ENCODE assay signal across 8 mouse cellular contexts in genomic region chr13:67779265-67780221, GRCm38 (mm10). TPM values are rescaled to one million over a fixed set of nuclear protein-coding genes. Genes with fewer than 3 reads are reported as not detected.
A peak's percentile ranks its signal among the peaks of the same experiment; 100 is the strongest.
DNase-seq lines count a peak whose midpoint lies in the region; ATAC-seq and TF ChIP-seq lines count a peak whose summit lies in the region.

Gene Zfp493, plus strand, starts transcription at chr13:67779693.

- H3K36me3 ChIP-seq in heart, embryonic 14.5 days (ENCODE audit: control insufficient read depth, insufficient read depth, low read length), result 0 out of 2 replicates have a peak, but pooled peaks cover 4% of the 10 kb centered on the region
- H3K36me3 ChIP-seq in liver, embryonic 11.5 days (ENCODE audit: control insufficient read depth, insufficient read depth, low read length), result no peaks in the 10 kb centered on the region
- no peaks in the 10 kb centered on the region for H3K36me3 ChIP-seq in myocyte (ENCODE audit: control insufficient read depth, insufficient read depth)
- no peaks in the 10 kb centered on the region for H3K36me3 ChIP-seq in splenic B cell, adult 2 months (ENCODE audit: control insufficient read depth, insufficient read depth, low read length, poor library complexity, severe bottlenecking)

- peak; percentile 85 for ATAC-seq in heart, embryonic 14.5 days (ENCODE audit: insufficient number of reproducible peaks, insufficient read depth, low FRiP score, low read depth)
- peak; percentile 95 for ATAC-seq in liver, embryonic 11.5 days (replicated peaks; ENCODE audit: low FRiP score)

- peak within 1 kb of the TSS; percentile 43 to 57; a peak in 2 of 4 replicates for H3K27ac ChIP-seq in heart, embryonic 14.5 days (replicated peaks in 1 of 2; ENCODE audit: control insufficient read depth in 1 of 2, insufficient read depth in 1 of 2, low read depth in 2 of 2, low read length in 2 of 2)
- H3K27ac ChIP-seq in liver, embryonic 11.5 days (ENCODE audit: low read depth, low read length), result no peak within 1 kb of the TSS

- peaks cover 0 to 3% of the 10 kb centered on the region in 2 experiments; a peak in 2 of 4 replicates for H3K4me1 ChIP-seq in heart, embryonic 14.5 days (ENCODE audit: control insufficient read depth in 2 of 2, insufficient read depth in 2 of 2, low read length in 2 of 2)
- no peaks in the 10 kb centered on the region for H3K4me1 ChIP-seq in liver, embryonic 11.5 days (replicated peaks; ENCODE audit: control insufficient read depth, insufficient read depth, low read length)

- H3ac ChIP-seq in myocyte (ENCODE audit: control insufficient read depth, insufficient read length), result peak within 1 kb of the TSS; percentile 4

- no peak for TF ChIP-seq POLR2A in brain, embryonic 14.5 days (IDR thresholded peaks at IDR 0.05; ENCODE audit: borderline replicate concordance, extremely low read depth, insufficient read depth, insufficient read length, poor library complexity, severe bottlenecking)
- TF ChIP-seq POLR2A in myocyte (IDR thresholded peaks at IDR 0.05; ENCODE audit: insufficient read length, low read depth), result peak; percentile 6

- H3K27me3 ChIP-seq in heart, embryonic 14.5 days (ENCODE audit: control insufficient read depth, insufficient read depth, low read length), result no peaks in the 10 kb centered on the region
- no peaks in the 10 kb centered on the region for H3K27me3 ChIP-seq in liver, embryonic 11.5 days (replicated peaks; ENCODE audit: control insufficient read depth, insufficient read depth, low read length)
- no peaks in the 10 kb centered on the region for H3K27me3 ChIP-seq in myocyte (ENCODE audit: control insufficient read depth, insufficient read depth, insufficient read length)
- no peaks in the 10 kb centered on the region for H3K27me3 ChIP-seq in splenic B cell, adult 2 months (ENCODE audit: control insufficient read depth, insufficient read depth, low read length, poor library complexity, severe bottlenecking)

- no peaks in the 10 kb centered on the region for H3K79me2 ChIP-seq in myocyte (ENCODE audit: control insufficient read depth, insufficient read depth)

- no peaks in the 10 kb centered on the region for H3K9me3 ChIP-seq in heart, embryonic 14.5 days (ENCODE audit: control insufficient read depth, low read length)
- H3K9me3 ChIP-seq in liver, embryonic 11.5 days (ENCODE audit: control insufficient read depth, low read length), result no peaks in the 10 kb centered on the region

- no peak for TF ChIP-seq CTCF in brain, embryonic 14.5 days (IDR thresholded peaks at IDR 0.05; ENCODE audit: borderline replicate concordance, extremely low read depth, insufficient read depth, insufficient read length)

- peak within 1 kb of the TSS; percentile 89 for H3K4me2 ChIP-seq in heart, embryonic 14.5 days (ENCODE audit: low read length)
- peak within 1 kb of the TSS; percentile 84 for H3K4me2 ChIP-seq in liver, embryonic 11.5 days
- H3K4me2 ChIP-seq in myocyte (ENCODE audit: low read depth), result peak within 1 kb of the TSS; percentile 72

- H3K4me3 ChIP-seq in heart, embryonic 14.5 days (ENCODE audit: control insufficient read depth in 1 of 2, insufficient read depth in 1 of 2, low read depth in 1 of 2, low read length in 2 of 2), result peak within 1 kb of the TSS; percentile 73 to 93
- H3K4me3 ChIP-seq in liver, embryonic 11.5 days (ENCODE audit: low read depth, low read length), result peak within 1 kb of the TSS; percentile 63
- peak within 1 kb of the TSS; percentile 29 for H3K4me3 ChIP-seq in myocyte

- peak within 1 kb of the TSS; percentile 78 for H3K9ac ChIP-seq in heart, embryonic 14.5 days (ENCODE audit: low read length)
- H3K9ac ChIP-seq in liver, embryonic 11.5 days (ENCODE audit: low read depth, low read length), result peak within 1 kb of the TSS; percentile 67

- peak; percentile 77 for DNase-seq in CD4-positive helper T cell, adult 2 months (ENCODE audit: low read depth, low spot score)
- peak; percentile 93 for DNase-seq in brain, embryonic 14.5 days (ENCODE audit: low read depth)
- DNase-seq in fibroblast of lung, adult 2 months (ENCODE audit: low read depth), result peak; percentile 87
- DNase-seq in kidney, postnatal 10 days, result peak; percentile 70
- DNase-seq in liver, embryonic 11.5 days (ENCODE audit: low spot score), result peak; percentile 76
- peak; percentile 77 for DNase-seq in splenic B cell, adult 2 months (ENCODE audit: low read depth, low spot score)

- 6% methylated on average over 26 of the region's 26 CpGs for WGBS in heart, embryonic 14.5 days
- 6% methylated on average over 26 of the region's 26 CpGs for WGBS in liver, embryonic 11.5 days

TF ChIP-seq in myocyte, 11 proteins besides CTCF, POLR2A, EP300 and RAD21:
- no peak for TF ChIP-seq SRF (IDR thresholded peaks at IDR 0.05; ENCODE audit: control insufficient read depth, insufficient read length, low read depth)
- no peak for TF ChIP-seq USF1 (IDR thresholded peaks at IDR 0.05; ENCODE audit: low read depth)
- no peak for TF ChIP-seq POLR2AphosphoS2 (IDR thresholded peaks at IDR 0.05; ENCODE audit: insufficient read length, low read depth)
- TF ChIP-seq MYOG (IDR thresholded peaks at IDR 0.05; ENCODE audit: control insufficient read depth in 1 of 3, insufficient read depth in 1 of 3, insufficient read length in 2 of 3, low read depth in 2 of 3), result no peak
- 0 out of 2 replicates have a peak, but pooled peaks have one; percentile 24 for TF ChIP-seq CEBPB (IDR thresholded peaks at IDR 0.05; ENCODE audit: insufficient read depth, poor library complexity, severe bottlenecking)
- no peak for TF ChIP-seq E2F4 (IDR thresholded peaks at IDR 0.05; ENCODE audit: insufficient read depth)
- no peak for TF ChIP-seq REST (IDR thresholded peaks at IDR 0.05; ENCODE audit: insufficient read depth, insufficient read length)
- no peak for TF ChIP-seq MAX (IDR thresholded peaks at IDR 0.05; ENCODE audit: low read depth)
- no peak for TF ChIP-seq TCF12 (IDR thresholded peaks at IDR 0.05; ENCODE audit: insufficient read depth, poor library complexity, severe bottlenecking)
TF ChIP-seq in myocyte: peak in this region for 1.

RNA-seq across cellular contexts. Expression of gene Zfp493, which starts in this region (rescaled TPM):
- polyA plus RNA-seq in brain, embryonic 14.5 days (2012; rRNA removed), result 2.5 and 2.8 TPM in 2 replicates
- 1.3 and 1.5 TPM in 2 replicates for polyA plus RNA-seq in heart, embryonic 14.5 days (2014; fragmentation: Nextera tagmentation; extraction: Ambion mirVana)
- polyA plus RNA-seq in liver, embryonic 11.5 days (2014; fragmentation: Nextera tagmentation; extraction: Ambion mirVana), result 2.3 and 2.6 TPM in 2 replicates
- polyA plus RNA-seq in myocyte (2012; fragmentation: generic; extraction: Trizol), result 0.08 TPM

Comparison
In these comparisons a context has a peak if more than half of its experiments do, and no peak if none do; other contexts are left out.
1. H3K4me3 ChIP-seq: peak in every context shown above with its lines; median percentile 83 in heart, embryonic 14.5 days; 63 in liver, embryonic 11.5 days; 29 in myocyte.